Mouse (Mus musculus) cerebellum, adult (tissue): ENCODE measurements around the gene Rps12.

Experiments used
- ATAC-seq: cut with Nextera tagmentation; 2 replicates; pipeline ENCODE4 v1.9.2; 2017; ENCODE audit warnings: mild to moderate bottlenecking, moderate library complexity, mixed read lengths; ENCODE audit not compliant: insufficient number of reproducible peaks, low FRiP score, low TSS enrichment

Gene Rps12

GRCm38 (mm10) chr10:23787062-23787821 is at the start of gene Rps12:
Gene Rps12, minus strand, starts transcription at chr10:23787275.
- peak; percentile 98 for ATAC-seq

GRCm38 (mm10) chr10:23836003-23836964 is 49.2 kb upstream of the Rps12 start:
- no peak for ATAC-seq

- no peak for ATAC-seq
Observed at GRCm38 (mm10) chr10:23826516-23826915, 39.4 kb upstream of the Rps12 start.

GRCm38 (mm10) chr10:23816241-23816640 is 29.2 kb upstream of the Rps12 start:
- no peak; the same call in 1 of the 2 replicates for ATAC-seq

- ATAC-seq, result 0 out of 2 replicates have a peak, but pooled peaks have one; percentile 12
Observed at GRCm38 (mm10) chr10:23815168-23815567, 28.1 kb upstream of the Rps12 start.

GRCm38 (mm10) chr10:23812852-23813766 is 26.0 kb upstream of the Rps12 start:
- ATAC-seq, result no peak; the same call in 1 of the 2 replicates

GRCm38 (mm10) chr10:23812438-23812759 is 25.3 kb upstream of the Rps12 start:
- no peak for ATAC-seq

GRCm38 (mm10) chr10:23811635-23812437 is 24.8 kb upstream of the Rps12 start:
- ATAC-seq, result no peak

GRCm38 (mm10) chr10:23806201-23806600 is 19.1 kb upstream of the Rps12 start:
- ATAC-seq, result no peak

GRCm38 (mm10) chr10:23804665-23805064 is 17.6 kb upstream of the Rps12 start:
- no peak for ATAC-seq

- no peak for ATAC-seq
Observed at GRCm38 (mm10) chr10:23802911-23803310, 15.8 kb upstream of the Rps12 start.

GRCm38 (mm10) chr10:23799933-23800332 is 12.9 kb upstream of the Rps12 start:
- no peak for ATAC-seq

GRCm38 (mm10) chr10:23798142-23798541 is 11.1 kb upstream of the Rps12 start:
- no peak for ATAC-seq

GRCm38 (mm10) chr10:23797606-23798005 is 10.5 kb upstream of the Rps12 start:
- no peak for ATAC-seq

GRCm38 (mm10) chr10:23796551-23797503 is 9.8 kb upstream of the Rps12 start, which contains the start of gene Slc18b1:
Gene Slc18b1, plus strand, starts transcription at chr10:23796986.
- peak; percentile 73 for ATAC-seq

GRCm38 (mm10) chr10:23795871-23796520 is 8.9 kb upstream of the Rps12 start:
- no peak for ATAC-seq

GRCm38 (mm10) chr10:23788056-23788600 is 1.1 kb upstream of the Rps12 start:
- no peak for ATAC-seq
